Mouse (Mus musculus): ENCODE measurements around the gene Apc2. TPM values are rescaled to one million over a fixed set of nuclear protein-coding genes. Genes with fewer than 3 reads are reported as not detected.

The Apc2 gene
- polyA plus RNA-seq, 1 experiment: 1.8 TPM

DNA sequence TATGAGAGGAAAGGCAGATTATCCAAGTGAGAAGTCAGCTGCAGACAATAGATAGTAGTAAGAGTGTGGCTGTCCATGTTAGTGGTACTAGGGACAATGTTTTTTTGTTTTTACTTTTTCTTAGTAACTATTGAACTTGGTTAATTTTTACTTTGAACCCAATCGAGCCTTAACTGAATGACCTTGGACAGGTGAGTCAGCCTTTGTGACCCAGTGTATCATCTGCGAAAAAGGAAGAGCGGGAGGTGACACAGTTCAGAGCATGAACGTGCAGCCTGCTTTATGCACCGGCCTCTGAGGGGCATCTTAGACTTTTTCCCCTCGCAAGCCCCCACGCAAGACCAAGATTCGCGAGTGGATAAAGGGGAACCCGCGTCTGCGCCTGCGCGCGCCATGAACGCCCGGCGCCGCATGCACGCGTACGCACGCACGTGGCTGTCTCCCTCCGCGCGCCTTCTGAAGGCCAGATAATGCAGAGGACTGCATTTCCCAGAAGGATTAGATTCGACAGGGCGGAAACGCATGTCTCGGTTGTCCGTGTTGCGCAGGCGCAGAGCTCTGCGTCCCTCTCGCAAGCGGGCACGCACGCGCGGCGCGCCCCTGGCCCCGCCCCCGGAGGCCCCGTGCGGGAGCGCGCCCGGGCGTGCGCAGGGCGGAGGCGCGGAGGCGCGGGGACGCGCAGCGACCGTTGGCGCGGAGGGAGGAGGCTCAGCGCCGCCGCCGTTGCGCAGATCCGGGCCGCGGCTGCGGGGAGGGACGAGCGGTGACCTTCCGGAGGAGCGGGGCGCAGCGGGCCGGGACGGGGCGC lies 31.2 kb upstream of the Apc2 start:
- peak overlapping the region; percentile 91 for H3K4me3 ChIP-seq (ENCODE audit: control insufficient read depth, low read depth, low read length)
- no peaks in the 10 kb centered on the region for H3K27me3 ChIP-seq (ENCODE audit: control insufficient read depth, insufficient read depth, low read length)
- H3K27ac ChIP-seq (ENCODE audit: control insufficient read depth, insufficient read depth, low read depth, low read length): peak overlapping the region; percentile 96
- TF ChIP-seq POLR2A (IDR thresholded peaks at IDR 0.05; ENCODE audit: control insufficient read depth, low read depth, low read length): peak; percentile 91
- no peak for TF ChIP-seq CTCF (IDR thresholded peaks at IDR 0.05; ENCODE audit: control insufficient read depth, insufficient read depth, insufficient replicate concordance, low read depth, low read length)
- H3K4me1 ChIP-seq (ENCODE audit: control insufficient read depth, insufficient read depth, low read length): peaks cover 19% of the 10 kb centered on the region
- H3K36me3 ChIP-seq (ENCODE audit: control insufficient read depth, insufficient read depth, low read length): no peaks in the 10 kb centered on the region

DNA sequence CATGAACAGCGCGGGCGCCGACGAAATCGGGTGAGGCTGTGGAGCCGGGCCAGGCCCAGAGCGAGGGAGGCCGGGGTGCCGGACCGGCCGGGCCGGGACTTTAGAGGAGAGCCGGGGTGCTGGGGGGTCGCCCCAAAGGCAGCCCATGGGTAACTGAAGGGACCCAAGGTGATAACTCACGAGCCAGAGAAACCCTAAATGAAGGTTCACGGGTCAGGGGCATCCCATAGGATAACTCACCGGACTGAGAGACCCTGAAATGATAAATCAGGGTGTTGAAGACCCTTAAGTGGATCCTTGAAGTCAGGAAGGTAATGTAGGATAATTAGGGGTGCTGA lies 30.7 kb upstream of the Apc2 start:
- peak overlapping the region; percentile 96 for H3K27ac ChIP-seq (ENCODE audit: control insufficient read depth, insufficient read depth, low read depth, low read length)
- H3K4me1 ChIP-seq (ENCODE audit: control insufficient read depth, insufficient read depth, low read length): peaks cover 19% of the 10 kb centered on the region

GRCm38 (mm10) chr10:80270099-80270498 lies 25.7 kb upstream of the Apc2 start:
- Histone ChIP-seq H3K4me1 (ENCODE audit: control insufficient read depth, insufficient read depth, low read length) (peaks cover 8% of the 10 kb centered on the region), H3K27ac (ENCODE audit: control insufficient read depth, insufficient read depth, low read depth, low read length) (no peak overlapping the region), H3K36me3 (ENCODE audit: control insufficient read depth, insufficient read depth, low read length) (peaks cover 3% of the 10 kb centered on the region), H3K27me3 (ENCODE audit: control insufficient read depth, insufficient read depth, low read length) (no peaks in the 10 kb centered on the region), H3K4me3 (ENCODE audit: control insufficient read depth, low read depth, low read length) (no peak overlapping the region)
- no peak for TF ChIP-seq CTCF (IDR thresholded peaks at IDR 0.05; ENCODE audit: control insufficient read depth, insufficient read depth, insufficient replicate concordance, low read depth, low read length)
- TF ChIP-seq POLR2A (IDR thresholded peaks at IDR 0.05; ENCODE audit: control insufficient read depth, low read depth, low read length): no peak

More for the DNA sequence above, 30.7 kb upstream of the Apc2 start:
- H3K36me3 ChIP-seq (ENCODE audit: control insufficient read depth, insufficient read depth, low read length): no peaks in the 10 kb centered on the region; the same call in 1 of the 2 replicates
- no peak for TF ChIP-seq CTCF (IDR thresholded peaks at IDR 0.05; ENCODE audit: control insufficient read depth, insufficient read depth, insufficient replicate concordance, low read depth, low read length)
- TF ChIP-seq POLR2A (IDR thresholded peaks at IDR 0.05; ENCODE audit: control insufficient read depth, low read depth, low read length): no peak
- peak overlapping the region; percentile 91 for H3K4me3 ChIP-seq (ENCODE audit: control insufficient read depth, low read depth, low read length)
- H3K27me3 ChIP-seq (ENCODE audit: control insufficient read depth, insufficient read depth, low read length): no peaks in the 10 kb centered on the region

GRCm38 (mm10) chr10:80270734-80271181 lies 25.0 kb upstream of the Apc2 start:
- no peak overlapping the region for H3K27ac ChIP-seq (ENCODE audit: control insufficient read depth, insufficient read depth, low read depth, low read length)
- H3K27me3 ChIP-seq (ENCODE audit: control insufficient read depth, insufficient read depth, low read length): no peaks in the 10 kb centered on the region
- no peak overlapping the region for H3K4me3 ChIP-seq (ENCODE audit: control insufficient read depth, low read depth, low read length)
- TF ChIP-seq CTCF (IDR thresholded peaks at IDR 0.05; ENCODE audit: control insufficient read depth, insufficient read depth, insufficient replicate concordance, low read depth, low read length) (no peak), POLR2A (IDR thresholded peaks at IDR 0.05; ENCODE audit: control insufficient read depth, low read depth, low read length) (no peak)
- peaks cover 3% of the 10 kb centered on the region for H3K36me3 ChIP-seq (ENCODE audit: control insufficient read depth, insufficient read depth, low read length)
- peaks cover 8% of the 10 kb centered on the region for H3K4me1 ChIP-seq (ENCODE audit: control insufficient read depth, insufficient read depth, low read length)

DNA sequence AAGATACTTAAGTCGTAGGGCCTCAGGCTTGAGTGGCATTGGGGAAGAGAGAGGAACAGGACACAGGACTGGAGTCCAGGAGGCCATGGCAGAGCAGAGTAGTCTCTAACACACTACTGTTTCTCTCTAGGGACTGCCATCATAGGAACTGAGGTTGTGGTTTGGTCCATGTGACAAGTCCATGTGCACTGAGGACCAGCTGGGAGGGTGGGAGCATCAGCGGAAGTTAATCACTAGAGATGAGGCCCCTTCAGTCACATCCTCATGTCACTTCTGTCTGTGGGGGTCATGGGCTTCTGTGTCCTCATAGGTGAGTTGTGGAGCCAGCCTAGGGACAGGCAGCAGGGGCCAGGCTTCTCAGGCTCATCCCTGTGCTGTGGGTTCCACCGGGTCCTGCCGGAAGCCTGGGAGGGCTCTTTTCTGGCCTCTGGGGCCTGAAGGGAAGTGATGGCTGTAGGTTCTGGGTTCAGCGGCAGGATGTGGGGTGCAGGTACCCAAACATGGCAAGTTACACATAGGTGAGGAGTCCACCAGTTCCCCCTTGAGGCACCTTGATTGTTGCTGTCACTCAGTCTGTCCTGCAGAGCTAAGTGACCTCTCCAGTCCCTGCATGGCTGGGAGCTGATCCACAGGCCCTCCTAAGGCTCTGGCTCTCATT lies 24.5 kb upstream of the Apc2 start:
- H3K27me3 ChIP-seq (ENCODE audit: control insufficient read depth, insufficient read depth, low read length): no peaks in the 10 kb centered on the region
- H3K36me3 ChIP-seq (ENCODE audit: control insufficient read depth, insufficient read depth, low read length): peaks cover 3% of the 10 kb centered on the region
- H3K4me1 ChIP-seq (ENCODE audit: control insufficient read depth, insufficient read depth, low read length): peaks cover 8% of the 10 kb centered on the region
- no peak overlapping the region for H3K4me3 ChIP-seq (ENCODE audit: control insufficient read depth, low read depth, low read length)
- no peak for TF ChIP-seq POLR2A (IDR thresholded peaks at IDR 0.05; ENCODE audit: control insufficient read depth, low read depth, low read length)
- no peak for TF ChIP-seq CTCF (IDR thresholded peaks at IDR 0.05; ENCODE audit: control insufficient read depth, insufficient read depth, insufficient replicate concordance, low read depth, low read length)
- H3K27ac ChIP-seq (ENCODE audit: control insufficient read depth, insufficient read depth, low read depth, low read length): no peak overlapping the region

GRCm38 (mm10) chr10:80271870-80272585 lies 23.7 kb upstream of the Apc2 start:
- TF ChIP-seq POLR2A (IDR thresholded peaks at IDR 0.05; ENCODE audit: control insufficient read depth, low read depth, low read length) (no peak), CTCF (IDR thresholded peaks at IDR 0.05; ENCODE audit: control insufficient read depth, insufficient read depth, insufficient replicate concordance, low read depth, low read length) (no peak)
- no peak overlapping the region for H3K4me3 ChIP-seq (ENCODE audit: control insufficient read depth, low read depth, low read length)
- no peak overlapping the region for H3K27ac ChIP-seq (ENCODE audit: control insufficient read depth, insufficient read depth, low read depth, low read length)
- peaks cover 8% of the 10 kb centered on the region for H3K4me1 ChIP-seq (ENCODE audit: control insufficient read depth, insufficient read depth, low read length)
- peaks cover 3% of the 10 kb centered on the region for H3K36me3 ChIP-seq (ENCODE audit: control insufficient read depth, insufficient read depth, low read length)
- no peaks in the 10 kb centered on the region for H3K27me3 ChIP-seq (ENCODE audit: control insufficient read depth, insufficient read depth, low read length)

- H3K4me1 ChIP-seq (ENCODE audit: control insufficient read depth, insufficient read depth, low read length): peaks cover 8% of the 10 kb centered on the region
- H3K4me3 ChIP-seq (ENCODE audit: control insufficient read depth, low read depth, low read length): no peak overlapping the region
- TF ChIP-seq CTCF (IDR thresholded peaks at IDR 0.05; ENCODE audit: control insufficient read depth, insufficient read depth, insufficient replicate concordance, low read depth, low read length) (no peak), POLR2A (IDR thresholded peaks at IDR 0.05; ENCODE audit: control insufficient read depth, low read depth, low read length) (no peak)
- peaks cover 4% of the 10 kb centered on the region for H3K36me3 ChIP-seq (ENCODE audit: control insufficient read depth, insufficient read depth, low read length)
- no peaks in the 10 kb centered on the region for H3K27me3 ChIP-seq (ENCODE audit: control insufficient read depth, insufficient read depth, low read length)
- no peak overlapping the region for H3K27ac ChIP-seq (ENCODE audit: control insufficient read depth, insufficient read depth, low read depth, low read length)
Measured at GRCm38 (mm10) chr10:80273847-80274246, 21.9 kb upstream of the Apc2 start.

All from testis, adult 2 months (tissue).